Mouse (Mus musculus) erythroblast, embryonic 14.5 days (primary cell): Measurements from ENCODE around the gene Eci2. TPM values are rescaled to one million over a fixed set of nuclear protein-coding genes. Genes with fewer than 3 reads are reported as not detected.

Experiments used
- H3K27me3 ChIP-seq: 2 replicates; pipeline ENCODE4 v1.6.1; 2012; ENCODE audit warnings: inconsistent platforms; ENCODE audit not compliant: control insufficient read depth
- H3K36me3 ChIP-seq: 2 replicates; pipeline ENCODE4 v1.6.1; 2012; ENCODE audit warnings: mild to moderate bottlenecking, inconsistent platforms; ENCODE audit not compliant: control insufficient read depth
- H3K4me1 ChIP-seq: 2 replicates; pipeline ENCODE4 v1.6.1; 2012; ENCODE audit warnings: inconsistent platforms; ENCODE audit not compliant: control insufficient read depth
- H3K4me3 ChIP-seq: replicated peaks from 2 replicates; pipeline ENCODE3; 2012; ENCODE audit warnings: moderate library complexity, mild to moderate bottlenecking, inconsistent platforms
- H3K9me3 ChIP-seq: 2 replicates; pipeline ENCODE4 v1.6.1; 2012; ENCODE audit warnings: low read length, inconsistent platforms, mixed read lengths; ENCODE audit not compliant: control insufficient read depth
- GATA1 ChIP-seq: IDR thresholded peaks from 2 replicates; pipeline ENCODE4 v1.6.1; 2012; ENCODE audit warnings: low read length, inconsistent platforms, mixed read lengths
- TAL1 ChIP-seq: IDR thresholded peaks from 3 replicates; pipeline ENCODE4 v1.6.1; 2012; ENCODE audit warnings: low read length, inconsistent platforms, mixed read lengths
- polyA plus RNA-seq: library from polyadenylated mRNA; stranded (reverse); fragments of >175 nt; gene quantifications from 2 replicates; pipeline ENCODE4 v1.2.3, GENCODE M21; 2012

The Eci2 gene
- polyA plus RNA-seq = 1.1 and 1.2 TPM in 2 replicates

GRCm38 (mm10) chr13:35026879-35027278, at the start of gene Eci2:
Gene Eci2 (minus strand): TSS chr13:35027096.
- Histone ChIP-seq H3K9me3 (no peaks in the 10 kb centered on the region), H3K4me3 (no peak within 1 kb of the TSS), H3K36me3 (no peaks in the 10 kb centered on the region), H3K27me3 (no peaks in the 10 kb centered on the region), H3K4me1 (no peaks in the 10 kb centered on the region; the same call in 1 of the 2 replicates)
- TF ChIP-seq GATA1 (no peak), TAL1 (no peak)

- H3K4me1 ChIP-seq = no peaks in the 10 kb centered on the region
- TF ChIP-seq TAL1 (no peak), GATA1 (no peak)
- no peaks in the 10 kb centered on the region for H3K36me3 ChIP-seq
- H3K4me3 ChIP-seq = no peak overlapping the region
- H3K27me3 ChIP-seq = no peaks in the 10 kb centered on the region
- H3K9me3 ChIP-seq = no peaks in the 10 kb centered on the region
Observed at GRCm38 (mm10) chr13:35074862-35075261, 48.0 kb upstream of the Eci2 start.

GRCm38 (mm10) chr13:35070485-35071472, 43.9 kb upstream of the Eci2 start:
- no peaks in the 10 kb centered on the region for H3K9me3 ChIP-seq
- TF ChIP-seq TAL1 = no peak
- TF ChIP-seq GATA1 = no peak
- H3K27me3 ChIP-seq = no peaks in the 10 kb centered on the region
- H3K4me3 ChIP-seq = no peak overlapping the region
- H3K4me1 ChIP-seq = no peaks in the 10 kb centered on the region
- H3K36me3 ChIP-seq = no peaks in the 10 kb centered on the region

GRCm38 (mm10) chr13:35067084-35067483, 40.2 kb upstream of the Eci2 start:
- no peaks in the 10 kb centered on the region for H3K9me3 ChIP-seq
- no peaks in the 10 kb centered on the region for H3K27me3 ChIP-seq
- H3K4me3 ChIP-seq = no peak overlapping the region
- TF ChIP-seq TAL1 (no peak), GATA1 (no peak)
- no peaks in the 10 kb centered on the region for H3K36me3 ChIP-seq
- H3K4me1 ChIP-seq = no peaks in the 10 kb centered on the region

- H3K4me1 ChIP-seq = no peaks in the 10 kb centered on the region
- H3K36me3 ChIP-seq = no peaks in the 10 kb centered on the region
- no peaks in the 10 kb centered on the region for H3K27me3 ChIP-seq
Observed at GRCm38 (mm10) chr13:35066033-35066432, 39.1 kb upstream of the Eci2 start.

GRCm38 (mm10) chr13:35064381-35064780, 37.5 kb upstream of the Eci2 start:
- Histone ChIP-seq H3K36me3 (no peaks in the 10 kb centered on the region), H3K4me1 (no peaks in the 10 kb centered on the region), H3K27me3 (no peaks in the 10 kb centered on the region), H3K9me3 (no peaks in the 10 kb centered on the region), H3K4me3 (no peak overlapping the region)
- TF ChIP-seq TAL1 = no peak

More at GRCm38 (mm10) chr13:35066033-35066432, 39.1 kb upstream of the Eci2 start:
- TF ChIP-seq TAL1 = no peak
- no peak for TF ChIP-seq GATA1
- no peak overlapping the region for H3K4me3 ChIP-seq
- H3K9me3 ChIP-seq = no peaks in the 10 kb centered on the region

GRCm38 (mm10) chr13:35058145-35058544, 31.2 kb upstream of the Eci2 start:
- no peaks in the 10 kb centered on the region for H3K9me3 ChIP-seq

GRCm38 (mm10) chr13:35036486-35036885, 9.6 kb upstream of the Eci2 start:
- TF ChIP-seq TAL1 = no peak
- no peak for TF ChIP-seq GATA1
- H3K36me3 ChIP-seq = no peaks in the 10 kb centered on the region
- H3K4me3 ChIP-seq = no peak overlapping the region
- H3K4me1 ChIP-seq = no peaks in the 10 kb centered on the region
- no peaks in the 10 kb centered on the region for H3K9me3 ChIP-seq
- H3K27me3 ChIP-seq = no peaks in the 10 kb centered on the region

More at GRCm38 (mm10) chr13:35058145-35058544, 31.2 kb upstream of the Eci2 start:
- Histone ChIP-seq H3K4me3 (no peak overlapping the region), H3K27me3 (no peaks in the 10 kb centered on the region), H3K4me1 (no peaks in the 10 kb centered on the region), H3K36me3 (no peaks in the 10 kb centered on the region)
- TF ChIP-seq TAL1 = no peak
- no peak for TF ChIP-seq GATA1

- no peaks in the 10 kb centered on the region for H3K9me3 ChIP-seq
- TF ChIP-seq TAL1 (no peak), GATA1 (no peak)
- H3K4me3 ChIP-seq = no peak overlapping the region
- H3K4me1 ChIP-seq = no peaks in the 10 kb centered on the region
- no peaks in the 10 kb centered on the region for H3K36me3 ChIP-seq
- H3K27me3 ChIP-seq = no peaks in the 10 kb centered on the region
Observed at GRCm38 (mm10) chr13:35035731-35036130, 8.8 kb upstream of the Eci2 start.
